Mouse (Mus musculus): ENCODE results near the gene Rad51b. TPM values are rescaled to one million over a fixed set of nuclear protein-coding genes. Genes with fewer than 3 reads are reported as not detected.

The Rad51b gene
- polyA plus RNA-seq, 1 experiment from 2014 or later: 7.7 TPM

DNA sequence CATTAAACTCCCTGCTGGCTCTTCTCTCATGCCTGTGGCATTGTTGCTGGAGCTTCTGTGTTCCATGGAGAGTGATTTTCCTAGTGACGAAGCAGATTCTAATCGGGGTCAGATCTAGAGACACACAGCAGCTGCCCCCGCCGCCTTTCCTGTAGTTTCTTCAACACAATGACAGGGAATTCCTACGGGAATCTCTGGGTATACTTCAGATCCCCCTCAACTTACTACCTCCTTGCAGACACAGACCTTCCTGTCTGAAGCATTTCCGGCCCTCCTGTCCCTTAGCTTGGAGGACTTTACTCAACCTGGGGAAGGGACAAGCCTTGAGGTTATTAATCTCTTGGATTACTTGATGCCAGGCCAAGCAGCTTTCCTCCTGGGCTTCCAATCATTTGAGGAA is 499.2 kb downstream of the Rad51b start:
- 53% methylated on average over 6 of the region's 6 CpGs for WGBS
- Histone ChIP-seq H3K4me3 (no peak overlapping the region), H3K9ac (no peak overlapping the region), H3K27ac (no peak overlapping the region), H3K4me1 (0 out of 2 replicates have a peak, but pooled peaks cover 4% of the 10 kb centered on the region), H3K9me3 (no peaks in the 10 kb centered on the region), H3K27me3 (no peaks in the 10 kb centered on the region), H3K4me2 (replicated peaks) (no peak overlapping the region), H3K36me3 (no peaks in the 10 kb centered on the region)
- ATAC-seq (ENCODE audit: insufficient number of reproducible peaks, insufficient read depth, low FRiP score, low TSS enrichment): no peak

GRCm38 (mm10) chr12:79796823-79797821 is 500.0 kb downstream of the Rad51b start:
- ATAC-seq (ENCODE audit: insufficient number of reproducible peaks, insufficient read depth, low FRiP score, low TSS enrichment): no peak
- no peak overlapping the region for H3K4me3 ChIP-seq
- no peaks in the 10 kb centered on the region for H3K36me3 ChIP-seq
- no peaks in the 10 kb centered on the region for H3K27me3 ChIP-seq
- no peaks in the 10 kb centered on the region for H3K9me3 ChIP-seq
- WGBS: 84% methylated on average over 18 of the region's 18 CpGs
- 0 out of 2 replicates have a peak, but pooled peaks cover 4% of the 10 kb centered on the region for H3K4me1 ChIP-seq
- H3K4me2 ChIP-seq (replicated peaks): no peak overlapping the region
- H3K9ac ChIP-seq: no peak overlapping the region
- 0 out of 2 replicates have a peak overlapping the region, but pooled peaks have one; percentile 19 for H3K27ac ChIP-seq

GRCm38 (mm10) chr12:79798488-79798887 is 501.4 kb downstream of the Rad51b start:
- Histone ChIP-seq H3K4me2 (replicated peaks) (no peak overlapping the region), H3K36me3 (no peaks in the 10 kb centered on the region), H3K27me3 (no peaks in the 10 kb centered on the region), H3K27ac (no peak overlapping the region), H3K9ac (no peak overlapping the region), H3K4me1 (0 out of 2 replicates have a peak, but pooled peaks cover 4% of the 10 kb centered on the region), H3K4me3 (no peak overlapping the region), H3K9me3 (no peaks in the 10 kb centered on the region)
- ATAC-seq (ENCODE audit: insufficient number of reproducible peaks, insufficient read depth, low FRiP score, low TSS enrichment): no peak
- WGBS: 94% methylated on average over 3 of the region's 3 CpGs

DNA sequence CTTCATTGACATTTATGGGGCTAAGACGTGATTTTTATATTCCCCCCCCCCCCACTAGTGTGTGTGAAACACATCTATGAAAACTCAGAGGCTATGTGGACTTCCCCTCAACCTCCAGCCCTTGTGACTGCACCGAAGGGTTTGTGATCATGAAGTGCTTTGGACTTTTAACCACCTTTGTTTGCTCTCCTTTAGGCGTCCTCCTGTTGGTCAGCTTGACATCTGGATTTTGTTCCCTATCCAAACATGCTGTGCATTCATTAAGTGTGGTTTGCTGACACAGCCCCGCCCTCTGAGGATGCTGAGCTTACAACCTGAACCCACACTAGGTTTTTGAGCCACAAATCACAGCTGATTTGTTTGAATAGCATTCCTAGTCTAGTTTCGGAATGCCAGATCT is 502.3 kb downstream of the Rad51b start:
- Histone ChIP-seq H3K4me1 (0 out of 2 replicates have a peak, but pooled peaks cover 4% of the 10 kb centered on the region), H3K27me3 (no peaks in the 10 kb centered on the region), H3K4me2 (replicated peaks) (no peak overlapping the region), H3K36me3 (no peaks in the 10 kb centered on the region), H3K9ac (no peak overlapping the region), H3K9me3 (no peaks in the 10 kb centered on the region), H3K4me3 (no peak overlapping the region), H3K27ac (no peak overlapping the region)
- no peak for ATAC-seq (ENCODE audit: insufficient number of reproducible peaks, insufficient read depth, low FRiP score, low TSS enrichment)
- 40% methylated on average over 5 of the region's 5 CpGs for WGBS

GRCm38 (mm10) chr12:79803670-79804069 is 506.6 kb downstream of the Rad51b start:
- Histone ChIP-seq H3K27me3 (no peaks in the 10 kb centered on the region), H3K4me1 (peaks cover 24% of the 10 kb centered on the region), H3K9me3 (no peaks in the 10 kb centered on the region), H3K4me2 (replicated peaks) (no peak overlapping the region), H3K4me3 (no peak overlapping the region), H3K36me3 (no peaks in the 10 kb centered on the region), H3K27ac (no peak overlapping the region), H3K9ac (no peak overlapping the region)
- whole genome bisulfite sequencing: 68% methylated on average over 1 of the region's 1 CpGs
- ATAC-seq (ENCODE audit: insufficient number of reproducible peaks, insufficient read depth, low FRiP score, low TSS enrichment): no peak

- Histone ChIP-seq H3K4me3 (no peak overlapping the region), H3K9ac (no peak overlapping the region), H3K27ac (peak overlapping the region; percentile 67), H3K9me3 (no peaks in the 10 kb centered on the region), H3K36me3 (no peaks in the 10 kb centered on the region), H3K27me3 (no peaks in the 10 kb centered on the region), H3K4me1 (peaks cover 20% of the 10 kb centered on the region), H3K4me2 (replicated peaks) (no peak overlapping the region)
- no peak for ATAC-seq (ENCODE audit: insufficient number of reproducible peaks, insufficient read depth, low FRiP score, low TSS enrichment)
- 37% methylated on average over 8 of the region's 8 CpGs for WGBS
Observed at GRCm38 (mm10) chr12:79804776-79805524, 507.9 kb downstream of the Rad51b start.

DNA sequence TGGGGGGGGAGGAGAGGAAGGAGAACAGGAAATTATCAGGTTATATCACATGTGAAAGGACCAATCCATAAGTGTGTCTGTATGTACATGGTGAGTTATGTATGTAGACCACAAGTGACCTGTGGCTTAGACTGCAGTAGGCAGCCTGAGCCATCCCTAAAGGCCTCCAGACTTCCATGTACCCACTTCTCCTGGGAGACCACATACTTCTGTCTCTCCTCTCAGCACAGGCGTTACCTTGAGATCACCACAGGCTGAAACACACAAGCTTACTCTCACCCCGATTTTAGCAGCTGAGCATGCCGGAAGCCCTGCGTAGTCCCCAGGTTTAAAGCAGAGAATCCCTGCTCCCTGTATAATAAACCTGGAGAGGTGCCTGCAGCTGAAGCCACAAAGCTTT is 509.9 kb downstream of the Rad51b start:
- no peak overlapping the region for H3K4me3 ChIP-seq
- H3K36me3 ChIP-seq: no peaks in the 10 kb centered on the region
- no peak for ATAC-seq (ENCODE audit: insufficient number of reproducible peaks, insufficient read depth, low FRiP score, low TSS enrichment)
- H3K9me3 ChIP-seq: no peaks in the 10 kb centered on the region
- H3K27ac ChIP-seq: peak overlapping the region; percentile 48; the same call in 1 of the 2 replicates
- peaks cover 25% of the 10 kb centered on the region for H3K4me1 ChIP-seq
- no peak overlapping the region for H3K4me2 ChIP-seq (replicated peaks)
- WGBS: 50% methylated on average over 4 of the region's 4 CpGs
- H3K27me3 ChIP-seq: no peaks in the 10 kb centered on the region
- no peak overlapping the region for H3K9ac ChIP-seq

- Histone ChIP-seq H3K27ac (peak overlapping the region; percentile 48; the same call in 1 of the 2 replicates), H3K4me1 (peaks cover 28% of the 10 kb centered on the region)
- 22% methylated on average over 10 of the region's 10 CpGs for WGBS
Observed at GRCm38 (mm10) chr12:79807410-79807847, 510.3 kb downstream of the Rad51b start.

GRCm38 (mm10) chr12:79807938-79808401 is 510.9 kb downstream of the Rad51b start:
- H3K9ac ChIP-seq: no peak overlapping the region
- no peak for ATAC-seq (ENCODE audit: insufficient number of reproducible peaks, insufficient read depth, low FRiP score, low TSS enrichment)
- peaks cover 32% of the 10 kb centered on the region for H3K4me1 ChIP-seq

More at GRCm38 (mm10) chr12:79807410-79807847, 510.3 kb downstream of the Rad51b start:
- Histone ChIP-seq H3K9ac (0 out of 2 replicates have a peak overlapping the region, but pooled peaks have one; percentile 4), H3K4me2 (replicated peaks) (no peak overlapping the region), H3K27me3 (no peaks in the 10 kb centered on the region), H3K36me3 (no peaks in the 10 kb centered on the region), H3K4me3 (no peak overlapping the region), H3K9me3 (no peaks in the 10 kb centered on the region)
- peak; percentile 16; the same call in 1 of the 2 replicates for ATAC-seq (ENCODE audit: insufficient number of reproducible peaks, insufficient read depth, low FRiP score, low TSS enrichment)

GRCm38 (mm10) chr12:79808426-79809398 is 511.6 kb downstream of the Rad51b start:
- H3K4me1 ChIP-seq: peaks cover 38% of the 10 kb centered on the region
- H3K9ac ChIP-seq: no peak overlapping the region
- no peak overlapping the region for H3K4me2 ChIP-seq (replicated peaks)
- 79% methylated on average over 18 of the region's 18 CpGs for WGBS
- H3K4me3 ChIP-seq: no peak overlapping the region
- no peaks in the 10 kb centered on the region for H3K36me3 ChIP-seq
- 0 out of 2 replicates have a peak overlapping the region, but pooled peaks have one; percentile 50 for H3K27ac ChIP-seq
- H3K27me3 ChIP-seq: no peaks in the 10 kb centered on the region
- H3K9me3 ChIP-seq: no peaks in the 10 kb centered on the region
- ATAC-seq (ENCODE audit: insufficient number of reproducible peaks, insufficient read depth, low FRiP score, low TSS enrichment): no peak

More at GRCm38 (mm10) chr12:79807938-79808401, 510.9 kb downstream of the Rad51b start:
- H3K36me3 ChIP-seq: no peaks in the 10 kb centered on the region
- 65% methylated on average over 8 of the region's 8 CpGs for WGBS
- H3K9me3 ChIP-seq: no peaks in the 10 kb centered on the region
- H3K4me2 ChIP-seq (replicated peaks): no peak overlapping the region
- no peak overlapping the region for H3K4me3 ChIP-seq
- no peaks in the 10 kb centered on the region for H3K27me3 ChIP-seq
- peak overlapping the region; percentile 50; the same call in 1 of the 2 replicates for H3K27ac ChIP-seq

All from embryonic facial prominence, embryonic 12.5 days (tissue).